Mouse (Mus musculus) adipocyte (in vitro differentiated cells): ENCODE data around the gene Pde11a.

Experiments
- DNase-seq: peaks from one replicate; pipeline ENCODE4 v3.0.0-alpha.2; 2016; ENCODE audit warnings: low spot score

Gene Pde11a

DNA sequence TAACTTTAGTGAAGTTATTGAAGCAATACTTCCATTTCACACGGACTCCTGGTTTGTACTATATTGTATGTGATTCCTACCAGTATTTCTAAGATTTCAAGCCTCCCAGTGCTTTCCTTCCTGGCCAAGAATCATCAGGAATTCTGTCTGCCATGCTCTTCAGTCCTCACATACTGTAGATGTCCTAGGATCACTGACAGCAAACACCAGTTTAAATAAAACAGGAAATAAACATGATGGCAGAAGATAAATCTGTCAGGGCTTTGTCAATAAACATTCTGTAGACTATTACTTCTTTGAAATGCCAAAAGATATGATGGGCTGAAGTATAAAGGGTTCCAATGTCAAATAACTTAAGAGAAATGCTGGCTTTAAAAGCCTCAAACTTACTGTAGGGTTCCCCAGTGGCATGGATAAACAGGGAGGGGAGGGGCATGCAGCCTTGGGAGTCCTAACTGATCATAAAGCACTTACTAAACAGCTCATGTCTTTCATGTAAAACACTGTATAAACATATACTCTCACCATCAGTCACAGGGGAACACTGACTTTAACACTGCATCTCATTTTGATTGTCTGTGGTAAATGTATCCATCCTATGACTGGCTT is 285.6 kb downstream of the Pde11a start:
- DNase-seq: no peak

DNA sequence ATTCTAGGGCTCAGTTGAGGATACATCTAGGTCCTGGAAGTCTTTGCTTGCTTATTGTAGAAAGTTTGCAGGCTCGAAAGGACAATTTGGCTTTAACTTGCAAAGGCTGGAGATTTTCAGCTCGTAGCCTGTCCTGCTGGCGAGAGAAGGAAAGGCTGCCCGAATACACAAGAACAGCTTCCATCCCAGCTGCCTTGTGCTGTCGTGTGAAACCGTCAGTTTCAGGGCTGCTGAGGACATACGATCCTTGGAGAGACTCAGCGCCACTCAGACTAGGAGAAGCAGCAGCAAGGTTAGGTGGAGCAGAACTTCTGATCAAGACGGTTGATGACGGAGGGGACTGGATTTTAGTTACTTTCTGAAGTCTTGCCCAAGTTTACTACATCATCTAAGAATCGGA is 287.2 kb downstream of the Pde11a start:
- DNase-seq: no peak

GRCm38 (mm10) chr2:76050911-76051310 is 287.7 kb downstream of the Pde11a start:
- no peak for DNase-seq

DNA sequence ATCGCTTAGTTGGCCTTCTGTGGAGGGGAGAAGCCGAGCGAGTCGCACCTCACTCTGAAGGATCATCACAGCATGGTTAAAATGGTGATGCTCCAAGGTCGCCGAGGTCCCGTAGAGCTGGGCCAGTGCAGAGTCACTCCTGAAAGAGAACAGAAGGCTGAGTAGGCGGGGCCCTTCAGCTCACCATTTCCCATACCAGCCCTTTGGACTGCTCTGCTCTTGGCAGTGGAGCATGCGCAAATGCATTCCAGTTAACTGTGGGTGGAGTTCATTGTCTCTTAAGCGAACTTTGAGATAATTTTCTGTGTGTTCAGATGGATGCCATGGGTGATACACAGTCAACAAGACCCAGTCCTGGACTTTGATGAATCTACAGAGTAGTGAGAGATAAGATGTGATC is 288.5 kb downstream of the Pde11a start:
- DNase-seq: no peak

GRCm38 (mm10) chr2:76049529-76049928 is 289.0 kb downstream of the Pde11a start:
- DNase-seq: no peak

GRCm38 (mm10) chr2:76047740-76048139 is 290.8 kb downstream of the Pde11a start:
- no peak for DNase-seq

- DNase-seq: no peak
Observed at GRCm38 (mm10) chr2:76042210-76042609, 296.4 kb downstream of the Pde11a start.

GRCm38 (mm10) chr2:76040116-76040515 is 298.5 kb downstream of the Pde11a start:
- no peak for DNase-seq

DNA sequence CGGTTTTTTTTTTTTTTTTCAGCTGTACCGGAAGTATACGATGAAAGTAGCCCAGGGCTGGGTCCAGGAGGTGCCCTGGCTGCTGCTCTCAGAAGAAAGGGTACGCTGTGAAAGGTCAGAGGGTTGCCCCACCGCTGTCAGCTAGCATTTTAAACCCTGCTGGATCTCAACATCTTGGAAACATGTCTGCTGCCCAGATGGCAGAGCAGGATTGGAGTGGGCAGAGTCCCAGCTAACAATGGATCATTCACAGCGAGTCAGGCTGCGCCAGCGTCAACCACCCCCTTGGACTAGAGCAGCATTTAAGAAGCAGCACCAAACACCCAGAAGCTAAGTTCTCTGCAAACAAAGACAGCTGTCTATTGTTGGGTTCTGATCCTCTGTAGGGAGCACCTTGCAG is 308.5 kb downstream of the Pde11a start:
- DNase-seq: no peak

DNA sequence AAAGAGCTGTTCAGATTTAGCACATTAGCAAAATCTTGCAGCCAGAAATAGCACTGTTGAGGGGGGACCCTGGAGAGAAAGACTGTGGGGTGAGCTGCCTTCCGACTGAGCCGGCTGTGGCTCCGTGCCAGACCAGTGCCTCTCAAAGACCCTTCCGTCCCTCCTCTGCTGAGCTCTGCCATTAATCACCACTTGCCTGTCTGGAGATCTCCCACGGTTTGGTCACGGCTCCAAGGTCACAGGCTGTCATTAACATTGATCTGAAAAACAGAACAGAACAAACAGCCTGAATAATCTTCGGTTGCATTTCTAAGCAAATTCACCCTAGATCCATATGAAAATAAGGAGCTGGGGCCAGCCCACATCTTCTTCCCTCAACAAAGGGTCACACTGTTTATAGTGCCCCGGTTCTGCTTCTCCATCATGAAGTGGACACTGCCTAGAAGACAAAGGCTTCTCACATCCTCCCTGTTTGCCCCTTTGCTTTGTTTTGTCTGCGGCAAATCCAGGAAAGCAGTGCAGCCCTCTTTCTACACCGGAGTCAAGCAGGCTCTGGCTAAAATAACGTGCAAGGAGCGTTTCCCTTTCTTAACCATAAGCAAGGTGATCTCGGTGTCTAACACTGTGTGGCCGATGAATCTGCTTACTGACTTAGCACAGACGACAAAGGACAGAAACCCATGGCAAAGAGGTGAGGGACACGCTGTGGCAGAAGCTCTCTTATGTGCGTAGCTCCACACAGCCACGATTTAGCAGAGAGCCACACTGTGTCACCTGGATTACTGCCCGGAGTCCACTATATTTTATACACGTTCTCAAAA is 309.3 kb downstream of the Pde11a start:
- DNase-seq: no peak

DNA sequence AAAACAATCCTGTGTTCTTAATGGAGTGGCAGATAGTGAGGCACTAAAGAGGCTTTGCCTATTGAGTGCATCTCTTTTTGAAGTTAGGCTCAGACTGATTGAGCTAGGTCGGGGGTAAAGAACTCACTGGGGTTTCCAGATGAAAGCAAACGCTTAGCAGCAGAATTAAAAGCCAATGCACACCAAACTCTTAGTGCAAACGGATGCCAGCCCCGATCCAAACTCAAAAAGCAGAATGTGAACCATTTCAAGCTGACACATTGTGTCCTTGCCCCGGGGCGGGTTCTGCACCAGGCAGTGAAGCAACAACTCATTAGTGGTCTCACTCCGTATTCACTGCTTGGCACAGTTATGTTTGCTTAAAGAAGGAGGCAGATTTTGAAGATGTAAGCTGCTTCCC is 321.7 kb downstream of the Pde11a start:
- DNase-seq: no peak

DNA sequence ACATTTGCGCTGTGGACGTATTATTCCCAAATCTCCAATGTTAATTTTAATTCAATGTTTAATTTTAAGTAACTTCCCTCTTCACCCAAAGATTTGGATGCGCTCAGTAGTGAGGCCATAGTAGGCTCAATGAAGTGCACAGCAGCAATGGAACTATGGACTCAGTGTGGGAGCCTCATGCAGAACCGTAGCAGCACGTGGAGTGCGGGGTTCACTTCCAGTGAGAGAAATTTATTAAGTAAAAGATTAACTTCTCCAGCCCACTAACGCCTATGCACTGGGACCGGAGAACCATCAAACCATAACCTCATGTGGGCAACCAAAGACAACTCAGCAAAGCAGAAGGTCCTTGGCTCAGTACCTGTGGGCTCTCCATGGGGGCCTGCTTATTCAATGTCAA is 322.4 kb downstream of the Pde11a start:
- no peak for DNase-seq

DNA sequence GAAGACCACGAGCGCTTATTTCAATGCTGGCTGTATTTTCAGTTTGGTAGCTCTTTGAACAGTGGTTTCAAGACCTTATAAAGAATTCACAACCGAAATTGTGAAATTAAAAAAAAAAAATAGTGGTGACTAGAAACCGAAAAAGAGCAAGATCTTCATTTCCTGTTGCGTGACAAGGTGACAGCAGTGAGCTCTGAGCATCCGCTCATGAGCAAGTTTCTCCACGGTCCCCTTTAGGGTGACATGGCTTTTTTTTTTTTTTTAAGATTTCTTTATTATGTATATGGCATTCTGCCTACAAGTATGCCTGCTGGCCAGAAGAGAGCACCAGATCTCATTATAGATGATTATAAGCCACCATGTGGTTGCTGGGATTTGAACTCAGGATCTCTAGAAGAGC is 323.1 kb downstream of the Pde11a start:
- no peak for DNase-seq

DNA sequence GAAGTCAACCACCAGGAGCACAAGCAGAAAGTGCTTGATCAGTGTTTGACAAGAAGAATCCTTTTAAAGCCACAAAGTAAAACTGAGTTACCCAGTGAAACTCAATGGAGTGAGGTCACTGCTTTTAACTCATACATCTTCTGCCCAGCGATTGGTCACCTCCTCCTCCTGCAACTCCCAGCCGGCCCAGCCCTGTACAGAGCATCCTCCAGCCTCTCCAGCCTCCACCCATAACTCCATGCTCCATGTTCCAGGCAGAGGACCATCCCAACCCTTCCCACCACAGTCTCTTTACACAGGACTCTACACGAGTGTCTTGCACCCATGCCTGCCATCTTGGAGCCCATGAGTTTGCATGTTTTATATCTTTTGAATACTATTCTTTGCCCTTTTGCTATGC is 323.9 kb downstream of the Pde11a start:
- DNase-seq: no peak

DNA sequence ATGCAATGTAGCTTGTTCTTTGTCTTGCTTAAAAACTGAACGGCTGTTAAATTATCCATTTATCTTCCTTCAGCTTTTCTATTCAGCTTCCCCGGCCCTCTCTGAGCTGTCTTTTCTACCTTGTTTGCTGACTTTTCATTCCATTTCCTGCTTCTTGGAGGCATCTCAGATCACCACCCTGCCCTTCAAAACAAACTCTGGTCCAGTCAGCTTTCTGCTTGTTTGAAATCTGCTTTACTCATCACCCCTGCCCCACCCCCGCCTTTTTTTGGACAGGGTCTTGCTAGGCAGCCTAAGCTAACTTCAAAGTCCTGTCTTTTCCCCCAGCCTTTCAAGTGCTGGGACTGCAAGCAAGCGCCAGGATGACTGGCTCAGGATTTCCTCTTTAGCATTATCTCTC is 332.4 kb downstream of the Pde11a start:
- DNase-seq: no peak

- no peak for DNase-seq
Observed at GRCm38 (mm10) chr2:76002899-76003298, 335.7 kb downstream of the Pde11a start.

GRCm38 (mm10) chr2:76001392-76001791 is 337.2 kb downstream of the Pde11a start:
- peak; percentile 44 for DNase-seq

DNA sequence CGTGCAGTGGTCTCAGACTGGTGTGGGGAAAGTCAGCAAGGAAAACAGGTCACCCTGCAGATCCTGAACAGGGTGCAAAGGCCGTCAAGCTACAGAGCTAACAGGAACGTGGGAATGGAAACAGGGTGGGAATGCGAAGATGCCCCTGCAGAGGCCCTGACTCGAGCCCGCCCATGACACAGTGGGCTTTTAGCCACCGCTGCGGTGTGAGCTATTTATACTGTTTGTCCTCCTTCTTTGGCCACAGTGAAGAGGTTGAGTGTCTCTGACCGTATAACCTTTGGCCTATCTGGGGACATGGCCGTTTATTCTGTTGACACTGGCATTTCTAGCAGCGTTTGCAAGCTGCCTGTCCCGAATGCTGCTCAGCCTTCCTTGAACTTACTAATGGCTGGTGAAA is 338.9 kb downstream of the Pde11a start:
- no peak for DNase-seq

DNA sequence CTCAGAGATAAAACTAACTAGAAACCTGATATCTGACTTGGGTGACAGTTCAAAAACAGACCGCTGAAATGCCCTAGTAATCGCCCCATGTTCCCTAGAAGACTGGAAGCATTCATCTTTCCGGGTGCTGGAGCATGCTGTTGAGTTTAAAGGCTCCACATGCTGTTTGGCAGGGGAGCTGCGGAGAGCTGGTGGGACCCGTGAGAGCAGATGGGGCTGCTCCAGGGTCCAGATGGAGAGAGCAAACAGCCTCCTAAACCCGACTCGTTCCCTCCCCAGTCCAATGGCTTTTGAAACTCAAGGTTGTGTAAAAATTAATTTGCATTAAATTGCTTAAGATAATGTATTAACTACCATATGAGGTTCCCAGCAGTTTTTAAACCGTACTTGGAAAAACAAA is 339.9 kb downstream of the Pde11a start:
- DNase-seq: no peak

DNA sequence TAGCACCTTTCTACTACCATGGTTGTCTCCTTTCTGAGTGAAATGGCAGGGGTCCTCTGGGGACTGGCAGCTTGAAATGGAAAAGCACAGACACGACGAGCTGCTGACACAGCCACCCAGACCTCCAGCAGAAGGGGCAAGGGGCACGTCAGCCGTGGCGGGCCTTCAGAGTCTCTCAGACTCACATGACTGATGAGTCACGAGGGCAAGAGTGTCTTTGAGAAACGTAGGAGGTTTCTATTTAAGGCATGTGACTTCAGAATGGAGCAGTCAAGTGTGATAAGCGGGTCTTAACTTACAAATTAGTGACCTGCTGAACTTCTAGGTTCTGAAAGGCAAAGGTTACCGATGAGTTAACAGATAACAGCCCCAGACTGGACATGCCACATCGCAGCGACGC is 340.8 kb downstream of the Pde11a start:
- DNase-seq: no peak

GRCm38 (mm10) chr2:75994841-75995240 is 343.7 kb downstream of the Pde11a start:
- DNase-seq: no peak

DNA sequence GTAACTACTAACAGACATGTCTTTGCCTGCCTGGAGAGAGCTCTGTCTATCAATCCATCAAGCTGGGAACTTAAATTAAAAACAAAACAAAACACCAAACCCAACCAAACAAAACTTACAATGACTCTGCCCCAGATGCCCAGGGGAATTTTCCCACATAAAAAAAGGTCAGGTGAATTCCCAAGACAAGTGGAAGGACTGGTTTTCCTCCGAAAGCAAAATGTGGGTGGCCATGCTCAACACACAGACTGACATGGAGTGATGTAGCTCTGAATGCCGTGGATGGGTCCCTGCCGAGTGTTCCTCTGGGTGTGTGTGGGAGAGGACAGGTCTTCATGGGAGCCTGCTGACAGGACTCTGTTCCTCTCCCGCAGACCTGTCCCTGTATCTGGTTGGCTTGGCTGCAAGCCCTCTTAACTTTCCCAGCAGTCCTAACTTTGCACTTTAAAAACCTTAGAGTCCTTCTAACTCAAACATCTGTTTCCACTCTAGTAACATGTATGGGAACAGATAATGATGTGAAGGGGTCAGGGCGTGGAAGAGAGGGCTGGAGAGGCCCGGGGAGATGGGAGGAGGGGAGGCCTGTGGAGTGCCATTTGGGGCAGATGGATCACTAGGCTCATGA is 346.9 kb downstream of the Pde11a start:
- no peak for DNase-seq

DNA sequence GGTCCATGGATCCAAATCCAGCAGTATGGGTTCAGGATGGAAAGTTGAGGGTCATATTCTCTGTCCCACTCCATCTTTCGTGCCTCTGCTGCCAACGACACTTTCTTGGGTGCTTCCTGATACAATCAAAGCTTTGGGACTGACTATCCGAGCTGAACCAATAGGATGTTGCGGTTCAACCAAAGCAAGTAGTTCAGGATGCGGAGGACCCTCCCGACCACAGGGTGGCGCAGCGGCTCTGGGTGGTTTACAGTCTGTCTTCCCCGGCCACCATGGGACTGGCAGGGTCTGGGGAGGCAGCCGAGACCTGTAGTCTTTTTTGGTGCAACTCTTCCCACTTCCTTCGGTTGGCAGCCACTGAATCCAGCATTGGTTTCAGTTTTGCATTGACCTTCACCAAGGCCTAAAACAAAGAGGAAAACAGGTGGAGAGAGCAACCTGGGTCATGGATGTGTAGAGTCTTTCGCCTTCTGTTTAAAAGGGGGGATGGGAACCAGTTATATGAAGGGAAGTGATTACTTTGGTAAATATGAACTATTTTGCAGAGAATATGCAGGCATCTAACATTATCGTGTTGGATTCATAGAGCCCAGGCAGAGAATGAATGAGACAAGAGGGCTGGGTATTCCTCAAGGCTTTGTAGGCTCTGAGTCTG is 347.6 kb downstream of the Pde11a start:
- DNase-seq: peak; percentile 13
